ENCODE assay signal across 9 mouse cellular contexts in genomic region chr10:79778006-79778405, GRCm38 (mm10). TPM values are rescaled to one million over a fixed set of nuclear protein-coding genes. Genes with fewer than 3 reads are reported as not detected.
DNase-seq lines count a peak whose midpoint lies in the region; ATAC-seq lines count a peak whose summit lies in the region.
"Had no signal": no experiment of that assay in that cellular context is flagged by ENCODE, and none has a peak within 500 bp of the region (broad histone marks: within the 10 kb centered on the region; RNA-seq: fewer than 3 reads in every experiment).

No protein-coding gene starts in this region.

- no peaks in the 10 kb centered on the region; the same call in 1 of the 2 replicates for H3K27me3 ChIP-seq in intestine, embryonic 16.5 days (replicated peaks; ENCODE audit: control insufficient read depth, insufficient read depth, low read length)
- H3K27me3 ChIP-seq in midbrain, embryonic 13.5 days, result peaks cover 60% of the 10 kb centered on the region

- H3K9ac ChIP-seq in intestine, embryonic 16.5 days (ENCODE audit: low read depth, low read length), result peak overlapping the region; percentile 72
- H3K9ac ChIP-seq in midbrain, embryonic 13.5 days (replicated peaks), result no peak overlapping the region

- DNase-seq in adrenal gland, adult 18-20 months (ENCODE audit: low spot score in 2 of 2), result peak; percentile 49 to 63
- no peak for DNase-seq in adrenal gland, adult 8-10 months
- peak; percentile 92 for DNase-seq in retina, postnatal 1 day
- DNase-seq in retina, embryonic 14.5 days (ENCODE audit: low spot score), result no peak
- DNase-seq in layer of hippocampus, adult 9-10 months (ENCODE audit: low spot score), result no peak
- DNase-seq in layer of hippocampus, adult 18-20 months (ENCODE audit: low spot score in 2 of 2), result no peak

- H3K4me1 ChIP-seq in intestine, embryonic 16.5 days (ENCODE audit: control insufficient read depth, insufficient read depth, low read length), result peaks cover 37% of the 10 kb centered on the region
- peaks cover 38% of the 10 kb centered on the region for H3K4me1 ChIP-seq in midbrain, embryonic 13.5 days (replicated peaks)

- no peaks in the 10 kb centered on the region for H3K9me3 ChIP-seq in intestine, embryonic 16.5 days (ENCODE audit: control insufficient read depth, low read length)
- H3K9me3 ChIP-seq in midbrain, embryonic 13.5 days, result 0 out of 2 replicates have a peak, but pooled peaks cover 2% of the 10 kb centered on the region

- peak overlapping the region; percentile 57 for H3K27ac ChIP-seq in intestine, embryonic 16.5 days (ENCODE audit: low read length)
- no peak overlapping the region for H3K27ac ChIP-seq in midbrain, embryonic 13.5 days

- H3K4me2 ChIP-seq in intestine, embryonic 16.5 days (ENCODE audit: low read depth, low read length), result peak overlapping the region; percentile 91
- H3K4me2 ChIP-seq in midbrain, embryonic 13.5 days (replicated peaks), result no peak overlapping the region

- ATAC-seq in intestine, embryonic 16.5 days, result no peak
- 0 out of 2 replicates have a peak, but pooled peaks have one; percentile 12 for ATAC-seq in midbrain, embryonic 13.5 days

- WGBS in intestine, embryonic 16.5 days, result 14% methylated on average over 15 of the region's 15 CpGs
- 17% methylated on average over 15 of the region's 15 CpGs for WGBS in midbrain, embryonic 13.5 days

- peak overlapping the region; percentile 60 for H3K4me3 ChIP-seq in intestine, embryonic 16.5 days (ENCODE audit: low read length)
- no peak overlapping the region for H3K4me3 ChIP-seq in midbrain, embryonic 13.5 days (replicated peaks)

- no peaks in the 10 kb centered on the region for H3K36me3 ChIP-seq in intestine, embryonic 16.5 days (ENCODE audit: control insufficient read depth, insufficient read depth, low read length)
- H3K36me3 ChIP-seq in midbrain, embryonic 13.5 days, result no peaks in the 10 kb centered on the region

RNA-seq across cellular contexts. Expression of gene Fstl3, which starts 0.9 kb away (rescaled TPM):
- 10 to 100 TPM; 11.0 to 28.5 TPM for total RNA-seq in adrenal gland, adult 18-20 months (2021)
- total RNA-seq in adrenal gland, adult 8-10 months (2022), result 10 to 100 TPM in 2 of 4 experiments, 1 to 10 TPM in 2; 8.8 to 55.0 (median 26.2) TPM
- 15.1 and 16.6 TPM in 2 replicates for polyA plus RNA-seq in intestine, embryonic 16.5 days (2015; fragmentation: Nextera tagmentation; extraction: Ambion mirVana)
- 0.63 and 1.1 TPM in 2 replicates for polyA plus RNA-seq in midbrain, embryonic 13.5 days (2015; fragmentation: Nextera tagmentation; extraction: Ambion mirVana)
- 1 to 10 TPM; 1.8 to 2.5 TPM for total RNA-seq in layer of hippocampus, adult 18-20 months (2021)

RNA-seq across cellular contexts. Expression of gene Rnf126, which starts 11.3 kb away (rescaled TPM):
- total RNA-seq in adrenal gland, adult 18-20 months (2021), result 10 to 100 TPM; 47.4 to 51.1 TPM
- 10 to 100 TPM; 45.2 to 61.9 (median 50.8) TPM for total RNA-seq in adrenal gland, adult 8-10 months (2022)
- polyA plus RNA-seq in intestine, embryonic 16.5 days (2015; fragmentation: Nextera tagmentation; extraction: Ambion mirVana), result 39.7 and 56.6 TPM in 2 replicates
- polyA plus RNA-seq in midbrain, embryonic 13.5 days (2015; fragmentation: Nextera tagmentation; extraction: Ambion mirVana), result 71.5 and 82.3 TPM in 2 replicates
- 10 to 100 TPM; 84.9 to 87.3 TPM for total RNA-seq in layer of hippocampus, adult 18-20 months (2021)

RNA-seq across cellular contexts. Expression of gene Prss57, which starts 12.8 kb away (rescaled TPM):
- not detected for total RNA-seq in adrenal gland, adult 18-20 months (2021)
- under 1 TPM in 2 of 4 experiments, not detected in 2; 0.13 to 0.38 TPM for total RNA-seq in adrenal gland, adult 8-10 months (2022)
- polyA plus RNA-seq in intestine, embryonic 16.5 days (2015; fragmentation: Nextera tagmentation; extraction: Ambion mirVana), result 0.07 and 0.11 TPM in 2 replicates
- polyA plus RNA-seq in midbrain, embryonic 13.5 days (2015; fragmentation: Nextera tagmentation; extraction: Ambion mirVana), result not detected in 2 replicates
- under 1 TPM; 0.61 to 0.89 TPM for total RNA-seq in layer of hippocampus, adult 18-20 months (2021)
- total RNA-seq: liver, adult 2 months had no signal
- polyA plus RNA-seq: liver, adult 2 months had no signal

RNA-seq across cellular contexts. Expression of gene Palm, which starts 15.4 kb away (rescaled TPM):
- total RNA-seq in adrenal gland, adult 18-20 months (2021), result 10 to 100 TPM; 59.4 to 62.2 TPM
- 100 to 1,000 TPM in 2 of 4 experiments, 10 to 100 TPM in 2; 72.7 to 123 (median 96.1) TPM for total RNA-seq in adrenal gland, adult 8-10 months (2022)
- 44.1 and 44.8 TPM in 2 replicates for polyA plus RNA-seq in intestine, embryonic 16.5 days (2015; fragmentation: Nextera tagmentation; extraction: Ambion mirVana)
- 246 and 261 TPM in 2 replicates for polyA plus RNA-seq in midbrain, embryonic 13.5 days (2015; fragmentation: Nextera tagmentation; extraction: Ambion mirVana)
- total RNA-seq in layer of hippocampus, adult 18-20 months (2021), result 100 to 1,000 TPM; 293 to 314 TPM

RNA-seq across cellular contexts. Expression of gene Fgf22, which starts 23.1 kb away (rescaled TPM):
- under 1 TPM in 1 of 2 experiments, not detected in 1; 0.13 TPM for total RNA-seq in adrenal gland, adult 18-20 months (2021)
- total RNA-seq in adrenal gland, adult 8-10 months (2022), result 1 to 10 TPM in 2 of 4 experiments, under 1 TPM in 1, not detected in 1; 0.38 to 1.2 (median 1.1) TPM
- polyA plus RNA-seq in intestine, embryonic 16.5 days (2015; fragmentation: Nextera tagmentation; extraction: Ambion mirVana), result 0.26 TPM in 1 of 2 replicates, not detected in the other
- 1.1 and 1.3 TPM in 2 replicates for polyA plus RNA-seq in midbrain, embryonic 13.5 days (2015; fragmentation: Nextera tagmentation; extraction: Ambion mirVana)
- 1 to 10 TPM; 1.5 to 2.2 TPM for total RNA-seq in layer of hippocampus, adult 18-20 months (2021)
- total RNA-seq: liver, adult 2 months had no signal
- polyA plus RNA-seq: liver, adult 2 months had no signal

Comparison
In these comparisons a context has a peak if more than half of its experiments do, and no peak if none do; other contexts are left out.
1. DNase-seq: peak in adrenal gland, adult 18-20 months (2 of 2) and retina, postnatal 1 day (single experiment); none in adrenal gland, adult 8-10 months (single experiment), retina, embryonic 14.5 days (single experiment), layer of hippocampus, adult 9-10 months (single experiment) and layer of hippocampus, adult 18-20 months (0 of 2).